ENCODE assay signal across 12 mouse cellular contexts in genomic region chr7:45796950-45797349, GRCm38 (mm10). TPM values are rescaled to one million over a fixed set of nuclear protein-coding genes. Genes with fewer than 3 reads are reported as not detected.
DNase-seq lines count a peak whose midpoint lies in the region; ATAC-seq and TF ChIP-seq lines count a peak whose summit lies in the region.
"Had no signal": no experiment of that assay in that cellular context is flagged by ENCODE, and none has a peak within 500 bp of the region (broad histone marks: within the 10 kb centered on the region; RNA-seq: fewer than 3 reads in every experiment).

No protein-coding gene starts in this region.

- no peak; the same call in 1 of the 2 replicates for TF ChIP-seq EP300 in liver, postnatal 0 days (IDR thresholded peaks at IDR 0.05; ENCODE audit: low read depth)

- peak overlapping the region; percentile 71 for H3K9ac ChIP-seq in hindbrain, embryonic 13.5 days
- no peak overlapping the region for H3K9ac ChIP-seq in liver, postnatal 0 days (replicated peaks)

- H3K9me3 ChIP-seq in heart, embryonic 10.5 days, result no peaks in the 10 kb centered on the region
- H3K9me3 ChIP-seq in hindbrain, embryonic 13.5 days, result no peaks in the 10 kb centered on the region
- H3K9me3 ChIP-seq in liver, postnatal 0 days (ENCODE audit: low read length), result no peaks in the 10 kb centered on the region

- 0 out of 2 replicates have a peak overlapping the region, but pooled peaks have one; percentile 68 for H3K4me3 ChIP-seq in heart, embryonic 10.5 days
- 0 out of 2 replicates have a peak overlapping the region, but pooled peaks have one; percentile 34 for H3K4me3 ChIP-seq in hindbrain, embryonic 13.5 days
- no peak overlapping the region for H3K4me3 ChIP-seq in liver, postnatal 0 days (ENCODE audit: low read depth, low read length)

- ATAC-seq in hindbrain, embryonic 13.5 days (ENCODE audit: low FRiP score), result no peak
- peak; percentile 35 for ATAC-seq in liver, postnatal 0 days

- H3K27ac ChIP-seq in heart, embryonic 10.5 days, result no peak overlapping the region
- no peak overlapping the region for H3K27ac ChIP-seq in hindbrain, embryonic 13.5 days
- H3K27ac ChIP-seq in liver, postnatal 0 days (ENCODE audit: low read depth), result no peak overlapping the region

- H3K4me2 ChIP-seq in hindbrain, embryonic 13.5 days, result peak overlapping the region; percentile 54
- peak overlapping the region; percentile 75; the same call in 1 of the 2 replicates for H3K4me2 ChIP-seq in liver, postnatal 0 days (ENCODE audit: low read depth, low read length)

- H3K36me3 ChIP-seq in heart, embryonic 10.5 days, result peaks cover 30% of the 10 kb centered on the region
- H3K36me3 ChIP-seq in hindbrain, embryonic 13.5 days, result peaks cover 90% of the 10 kb centered on the region
- H3K36me3 ChIP-seq in liver, postnatal 0 days (replicated peaks; ENCODE audit: insufficient read depth, low read length), result no peaks in the 10 kb centered on the region

- peaks cover 29% of the 10 kb centered on the region for H3K4me1 ChIP-seq in heart, embryonic 10.5 days
- peaks cover 29% of the 10 kb centered on the region for H3K4me1 ChIP-seq in hindbrain, embryonic 13.5 days (replicated peaks)
- H3K4me1 ChIP-seq in liver, postnatal 0 days (ENCODE audit: insufficient read depth), result peaks cover 26% of the 10 kb centered on the region

- DNase-seq in heart, embryonic 10.5 days (ENCODE audit: low spot score), result no peak
- no peak for DNase-seq in heart, adult 18-20 months
- DNase-seq in c-Kit-positive CD71-positive TER-119-negative erythroid progenitor cells, embryonic 14.5 days (ENCODE audit: low read depth), result peak; percentile 71
- no peak for DNase-seq in liver, postnatal 0 days
- no peak for DNase-seq in gastrocnemius, adult 8-10 months (ENCODE audit: low spot score in 2 of 2)
- no peak for DNase-seq in kidney, adult 11 months
- DNase-seq in cerebellum, adult 8-10 months, result no peak
- DNase-seq: embryo, embryonic 11 days had no signal

- no peak for TF ChIP-seq CTCF in liver, postnatal 0 days (IDR thresholded peaks at IDR 0.05; ENCODE audit: low read depth)

- H3K27me3 ChIP-seq in heart, embryonic 10.5 days (ENCODE audit: insufficient read depth, poor library complexity, severe bottlenecking), result peaks cover 95% of the 10 kb centered on the region
- peaks cover 64% of the 10 kb centered on the region for H3K27me3 ChIP-seq in hindbrain, embryonic 13.5 days
- H3K27me3 ChIP-seq in liver, postnatal 0 days (ENCODE audit: insufficient read depth, low read length), result peaks cover 53% of the 10 kb centered on the region

- 35% methylated on average over 6 of the region's 6 CpGs for WGBS in heart, embryonic 10.5 days
- WGBS in hindbrain, embryonic 13.5 days, result 43% methylated on average over 6 of the region's 6 CpGs
- 47% methylated on average over 6 of the region's 6 CpGs for WGBS in liver, postnatal 0 days (ENCODE audit: insufficient replicate concordance)

RNA-seq across cellular contexts. Expression of gene Sult2b1, which starts 12.5 kb away (rescaled TPM):
- polyA plus RNA-seq in heart, embryonic 10.5 days (2016; fragmentation: Nextera tagmentation; extraction: Ambion mirVana), result 0.46 and 0.79 TPM in 2 replicates
- total RNA-seq in heart, adult 18-20 months (2021), result not detected
- 5.2 and 5.3 TPM in 2 replicates for polyA plus RNA-seq in hindbrain, embryonic 13.5 days (2015; fragmentation: Nextera tagmentation; extraction: Ambion mirVana)
- 0.26 and 0.38 TPM in 2 replicates for polyA plus RNA-seq in liver, postnatal 0 days (2015; fragmentation: Nextera tagmentation; extraction: Ambion mirVana)
- not detected for total RNA-seq in gastrocnemius, adult 8-10 months (2022)
- total RNA-seq: liver, adult 2 months; monocyte, adult 5-6 weeks had no signal
- polyA plus RNA-seq: liver, adult 2 months had no signal

RNA-seq across cellular contexts. Expression of gene Lmtk3, which starts 13.4 kb away (rescaled TPM):
- 0.57 and 1.8 TPM in 2 replicates for polyA plus RNA-seq in heart, embryonic 10.5 days (2016; fragmentation: Nextera tagmentation; extraction: Ambion mirVana)
- total RNA-seq in heart, adult 18-20 months (2021), result not detected
- polyA plus RNA-seq in hindbrain, embryonic 13.5 days (2015; fragmentation: Nextera tagmentation; extraction: Ambion mirVana), result 21.1 and 22.8 TPM in 2 replicates
- not detected in 2 replicates for polyA plus RNA-seq in liver, postnatal 0 days (2015; fragmentation: Nextera tagmentation; extraction: Ambion mirVana)
- total RNA-seq in gastrocnemius, adult 8-10 months (2022), result not detected
- total RNA-seq: liver, adult 2 months; monocyte, adult 5-6 weeks had no signal

RNA-seq across cellular contexts. Expression of gene Cyth2, which starts 17.4 kb away (rescaled TPM):
- polyA plus RNA-seq in heart, embryonic 10.5 days (2016; fragmentation: Nextera tagmentation; extraction: Ambion mirVana), result 99.1 and 124 TPM in 2 replicates
- 10 to 100 TPM; 65.8 to 68.9 TPM for total RNA-seq in heart, adult 18-20 months (2021)
- 327 and 333 TPM in 2 replicates for polyA plus RNA-seq in hindbrain, embryonic 13.5 days (2015; fragmentation: Nextera tagmentation; extraction: Ambion mirVana)
- polyA plus RNA-seq in liver, postnatal 0 days (2015; fragmentation: Nextera tagmentation; extraction: Ambion mirVana), result 21.4 and 24.2 TPM in 2 replicates
- total RNA-seq in gastrocnemius, adult 8-10 months (2022), result 10 to 100 TPM; 25.2 to 34.3 (median 30.8) TPM

RNA-seq across cellular contexts. Expression of gene Kcnj14, which starts 27.6 kb away (rescaled TPM):
- polyA plus RNA-seq in heart, embryonic 10.5 days (2016; fragmentation: Nextera tagmentation; extraction: Ambion mirVana), result 0.90 and 1.4 TPM in 2 replicates
- total RNA-seq in heart, adult 18-20 months (2021), result 1 to 10 TPM; 1.2 to 1.8 TPM
- polyA plus RNA-seq in hindbrain, embryonic 13.5 days (2015; fragmentation: Nextera tagmentation; extraction: Ambion mirVana), result 0.50 and 0.81 TPM in 2 replicates
- 0.11 and 0.32 TPM in 2 replicates for polyA plus RNA-seq in liver, postnatal 0 days (2015; fragmentation: Nextera tagmentation; extraction: Ambion mirVana)
- under 1 TPM in 2 of 4 experiments, not detected in 2; 0.11 to 0.29 TPM for total RNA-seq in gastrocnemius, adult 8-10 months (2022)
- total RNA-seq: hematopoietic stem cell, adult 5-6 weeks; liver, adult 2 months; monocyte, adult 5-6 weeks had no signal

RNA-seq across cellular contexts. Expression of gene Grwd1, which starts 33.8 kb away (rescaled TPM):
- 69.8 and 97.9 TPM in 2 replicates for polyA plus RNA-seq in heart, embryonic 10.5 days (2016; fragmentation: Nextera tagmentation; extraction: Ambion mirVana)
- total RNA-seq in heart, adult 18-20 months (2021), result 10 to 100 TPM; 15.0 to 15.2 TPM
- polyA plus RNA-seq in hindbrain, embryonic 13.5 days (2015; fragmentation: Nextera tagmentation; extraction: Ambion mirVana), result 37.5 and 40.3 TPM in 2 replicates
- 18.3 and 19.3 TPM in 2 replicates for polyA plus RNA-seq in liver, postnatal 0 days (2015; fragmentation: Nextera tagmentation; extraction: Ambion mirVana)
- total RNA-seq in gastrocnemius, adult 8-10 months (2022), result 10 to 100 TPM; 15.5 to 17.3 (median 16.1) TPM
